Mouse (Mus musculus) lung, adult 2 months (tissue): ENCODE results near the gene Ranbp1. TPM values are rescaled to one million over a fixed set of nuclear protein-coding genes. Genes with fewer than 3 reads are reported as not detected.

Source experiments
- DNase-seq: peaks from one replicate; pipeline ENCODE4 v3.0.0; 2022
- H3K4me1 ChIP-seq: fragments of 200-500 bp; 2 replicates; pipeline ENCODE4 v1.6.1; 2011; ENCODE audit warnings: low read length; ENCODE audit not compliant: control insufficient read depth, insufficient read depth
- H3K4me3 ChIP-seq: fragments of 200-500 bp; replicated peaks from 2 replicates; pipeline ENCODE3; 2011; ENCODE audit warnings: low read depth, mild to moderate bottlenecking, control low read depth, low read length; ENCODE audit errors: extremely low read depth
- CTCF ChIP-seq: fragments of 200-500 bp; IDR thresholded peaks from 2 replicates; pipeline ENCODE4 v1.5.1; 2011; ENCODE audit warnings: mild to moderate bottlenecking, low read length, control low read depth; ENCODE audit not compliant: insufficient read depth
- POLR2A ChIP-seq: fragments of 200-500 bp; IDR thresholded peaks from 2 replicates; pipeline ENCODE4 v1.6.1; 2011; ENCODE audit warnings: low read depth, mild to moderate bottlenecking, control low read depth, low read length, borderline replicate concordance; ENCODE audit errors: extremely low read depth
- WGBS: fragments of 180-500 bp; shearing (Covaris S2); methylation state at CpG from one replicate; pipeline ENCODE4 v1.1.7; 2018; 5-methylcytosine and 5-hydroxymethylcytosine counted together
- polyA plus RNA-seq: library from polyadenylated mRNA; depleted of rRNA; stranded (reverse); fragments of >200 nt; gene quantifications from 2 replicates; pipeline ENCODE4 v1.2.3, GENCODE M21; 2012

Ranbp1 gene
- polyA plus RNA-seq, 1 experiment: 31.5 TPM

DNA sequence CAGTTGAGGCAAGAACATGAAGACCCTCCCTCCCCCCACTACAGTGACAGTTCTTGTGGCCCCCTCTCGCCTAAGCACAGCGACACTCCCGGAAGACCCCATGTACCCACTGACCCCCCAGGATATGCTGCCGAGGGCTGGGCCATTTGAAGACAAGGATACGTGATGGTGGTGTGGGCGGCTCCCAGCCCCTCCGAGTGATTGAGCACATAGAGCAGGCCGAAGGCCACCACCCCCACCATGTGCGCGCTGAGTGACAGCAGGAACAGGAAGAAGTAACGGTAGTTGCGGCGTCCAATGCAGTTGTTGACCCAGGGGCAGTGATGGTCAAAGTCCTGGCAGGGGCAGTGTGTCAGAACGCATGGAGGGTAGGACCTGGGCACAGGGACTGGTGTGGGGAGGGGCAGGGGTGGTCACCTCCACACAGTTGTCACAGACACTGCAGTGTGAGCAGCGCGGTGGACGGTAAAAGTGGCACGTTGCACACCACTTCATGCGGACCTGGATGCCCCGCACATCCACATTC lies 20.6 kb downstream of the Ranbp1 start:
- WGBS: 92% methylated on average over 20 of the region's 20 CpGs
- no peak for DNase-seq
- Histone ChIP-seq H3K4me1 (peaks cover 3% of the 10 kb centered on the region), H3K4me3 (no peak overlapping the region)
- TF ChIP-seq POLR2A (no peak), CTCF (no peak)

DNA sequence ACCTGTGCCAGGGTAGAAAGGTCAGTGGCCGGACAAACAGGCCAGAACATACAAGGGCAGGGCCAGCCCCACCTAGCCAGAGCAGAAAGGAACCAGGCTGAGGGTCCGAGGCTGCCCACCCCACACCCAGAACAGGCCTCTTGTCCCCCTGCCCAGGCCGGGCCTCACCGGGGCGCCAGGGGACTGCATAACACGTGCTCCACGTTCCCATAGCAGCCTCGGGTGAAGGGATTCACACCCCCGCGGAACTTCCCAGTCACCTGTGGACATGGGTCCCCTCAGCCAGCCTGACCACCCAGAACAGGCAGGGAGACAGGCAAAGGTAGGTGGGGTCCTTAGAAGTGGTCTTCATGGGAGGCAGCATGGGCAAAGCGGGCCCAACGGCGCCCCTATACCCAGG lies 21.3 kb downstream of the Ranbp1 start:
- no peak for DNase-seq
- peaks cover 3% of the 10 kb centered on the region for H3K4me1 ChIP-seq
- no peak overlapping the region for H3K4me3 ChIP-seq
- 93% methylated on average over 13 of the region's 13 CpGs for WGBS
- TF ChIP-seq CTCF (no peak), POLR2A (no peak)

DNA sequence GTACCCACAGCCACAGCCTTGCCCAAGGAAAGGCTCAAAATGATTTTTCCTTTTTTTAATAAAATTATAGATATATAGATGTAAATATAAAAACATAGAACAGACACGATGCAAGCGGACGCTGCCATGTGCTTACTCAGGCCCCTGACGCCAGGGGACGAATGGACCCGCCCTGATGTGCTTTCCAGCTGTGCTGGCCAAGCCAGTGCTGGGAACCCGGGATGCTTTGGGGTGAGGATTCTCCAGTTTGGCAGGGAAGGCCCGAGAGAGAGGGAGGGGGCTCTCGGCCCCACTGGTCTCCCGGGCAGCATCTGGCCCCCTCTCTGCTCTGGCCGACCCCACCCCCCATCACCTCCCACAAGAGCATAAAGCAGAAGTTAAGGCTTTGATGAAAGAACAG lies 26.3 kb downstream of the Ranbp1 start:
- Histone ChIP-seq H3K4me3 (no peak overlapping the region), H3K4me1 (no peaks in the 10 kb centered on the region)
- DNase-seq: no peak
- TF ChIP-seq CTCF (no peak), POLR2A (no peak)
- WGBS: 76% methylated on average over 11 of the region's 11 CpGs

DNA sequence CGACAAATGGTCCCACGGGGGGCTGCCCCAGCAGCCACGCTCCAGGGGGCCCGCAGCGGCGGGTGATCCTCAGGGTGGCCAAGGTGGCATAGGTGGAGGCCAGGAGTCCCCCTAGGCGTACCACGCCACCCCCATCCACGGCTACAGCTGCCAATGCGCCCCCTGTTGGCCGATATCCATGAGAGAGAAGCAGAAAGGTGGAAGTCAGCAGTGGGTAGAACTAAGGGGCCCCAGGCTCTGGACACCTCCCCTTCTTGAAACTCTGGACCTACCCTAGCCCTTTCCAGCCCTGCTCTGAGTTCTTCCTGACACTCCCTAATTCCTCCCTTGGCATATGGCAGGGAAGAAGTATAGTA lies 27.0 kb downstream of the Ranbp1 start:
- no peak for DNase-seq
- no peak for TF ChIP-seq POLR2A
- no peak for TF ChIP-seq CTCF
- H3K4me3 ChIP-seq: no peak overlapping the region
- no peaks in the 10 kb centered on the region for H3K4me1 ChIP-seq
- 81% methylated on average over 11 of the region's 11 CpGs for WGBS

DNA sequence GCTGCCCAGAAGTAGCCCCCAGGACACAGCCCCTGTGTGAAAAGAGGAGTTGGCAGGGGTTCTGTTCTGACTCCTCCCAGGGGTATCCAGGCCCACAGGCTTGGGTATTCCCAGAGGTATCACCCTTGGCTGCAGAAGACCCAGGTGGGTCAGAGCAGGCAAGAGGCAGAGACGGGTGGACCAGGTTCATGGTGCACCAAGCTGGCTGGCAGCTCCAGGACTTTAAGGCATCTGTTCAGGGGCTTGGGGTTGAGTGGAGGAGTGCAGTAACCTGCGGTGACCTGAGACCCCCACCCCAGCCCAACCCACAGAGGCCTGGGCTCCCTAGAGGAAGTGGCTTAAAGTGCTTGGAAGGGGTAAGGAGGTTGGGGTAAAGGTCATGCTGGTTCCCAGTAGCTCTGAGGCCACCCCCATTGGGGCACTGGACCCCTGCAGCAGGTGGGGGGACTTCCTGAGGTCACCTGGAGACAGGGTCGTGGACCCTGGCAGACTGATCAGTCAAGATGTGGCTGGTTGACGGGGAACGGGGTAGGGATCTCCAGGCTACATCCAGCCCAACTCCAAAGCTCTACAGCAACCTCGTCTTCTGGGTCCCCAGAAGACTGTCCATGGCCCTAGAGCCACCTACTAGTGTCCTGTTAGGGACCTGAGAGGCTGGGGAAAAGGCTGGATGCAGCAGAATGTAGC lies 27.5 kb downstream of the Ranbp1 start:
- 88% methylated on average over 6 of the region's 6 CpGs for WGBS
- TF ChIP-seq POLR2A: no peak
- TF ChIP-seq CTCF: no peak
- H3K4me3 ChIP-seq: no peak overlapping the region
- no peaks in the 10 kb centered on the region for H3K4me1 ChIP-seq
- DNase-seq: no peak

DNA sequence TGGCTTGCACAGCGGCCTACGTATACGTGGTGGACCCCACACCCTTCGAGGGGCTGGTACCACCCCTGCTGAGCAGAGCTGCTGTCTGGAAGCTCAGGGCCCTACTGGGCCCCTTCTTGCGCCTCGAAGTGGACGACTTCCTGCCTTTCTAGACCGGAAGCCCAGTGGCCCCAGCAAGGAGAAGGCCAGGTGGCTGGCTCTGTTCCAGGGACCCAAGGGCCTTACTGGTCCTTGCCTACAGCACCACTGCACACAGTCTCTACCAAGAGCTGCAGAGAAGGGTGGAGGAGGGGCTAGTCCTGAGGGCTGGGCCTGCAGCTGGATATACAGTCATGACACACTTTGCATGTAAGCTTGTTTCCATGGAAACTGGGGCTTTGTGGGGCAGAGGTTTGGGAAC lies 28.5 kb downstream of the Ranbp1 start:
- no peaks in the 10 kb centered on the region for H3K4me1 ChIP-seq

DNA sequence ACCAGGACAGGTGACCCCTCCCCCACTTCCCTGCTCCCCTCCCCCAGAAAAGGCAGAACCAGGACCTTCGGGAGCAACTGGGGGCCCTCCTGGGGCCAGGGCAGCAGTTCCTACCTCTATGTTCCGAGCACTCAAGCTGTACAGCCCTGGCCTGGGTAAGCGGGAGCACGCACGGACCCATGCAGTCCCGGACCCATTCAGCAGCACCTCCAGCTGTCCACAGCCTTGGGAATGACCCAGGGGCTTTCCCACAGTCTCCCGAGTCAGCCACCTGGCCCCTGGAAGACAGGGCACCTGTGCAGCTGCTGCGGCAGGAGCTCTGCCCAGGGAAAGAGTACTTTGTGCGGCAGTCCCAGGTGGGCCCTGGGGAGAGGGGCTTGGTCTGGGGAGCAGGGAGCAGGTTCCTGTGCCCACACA lies 29.9 kb downstream of the Ranbp1 start:
- no peaks in the 10 kb centered on the region for H3K4me1 ChIP-seq
- TF ChIP-seq CTCF: no peak
- no peak for TF ChIP-seq POLR2A
- DNase-seq: no peak
- no peak overlapping the region for H3K4me3 ChIP-seq
- WGBS: 70% methylated on average over 9 of the region's 9 CpGs

More for the DNA sequence above, 28.5 kb downstream of the Ranbp1 start:
- no peak overlapping the region for H3K4me3 ChIP-seq
- DNase-seq: no peak
- WGBS: 26% methylated on average over 8 of the region's 8 CpGs
- no peak for TF ChIP-seq CTCF
- no peak for TF ChIP-seq POLR2A

DNA sequence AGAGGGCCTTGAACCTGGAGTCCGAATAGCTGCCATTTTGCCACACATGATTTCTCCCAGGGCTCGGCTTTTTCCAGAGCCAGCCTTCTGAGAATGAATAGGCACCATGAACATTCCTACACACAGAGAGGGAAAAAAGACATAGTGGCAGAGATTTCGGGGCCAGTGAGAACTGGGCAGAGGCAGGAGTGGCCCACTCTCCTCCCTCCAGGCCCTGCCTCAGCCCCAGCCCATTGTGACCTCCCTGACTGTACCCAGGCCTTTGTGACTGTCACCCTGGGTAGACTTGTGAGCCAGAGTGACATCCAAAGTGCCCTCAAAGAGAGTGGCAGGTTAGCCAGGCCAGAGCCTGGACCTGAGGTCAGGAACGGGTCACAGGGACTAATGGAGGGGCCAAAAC lies 31.0 kb downstream of the Ranbp1 start, which contains the start of gene Ccdc188:
Gene Ccdc188 (plus strand): TSS at position 301 of the 400 bp plus-strand sequence.
- no peaks in the 10 kb centered on the region for H3K4me1 ChIP-seq
- WGBS: 93% methylated on average over 4 of the region's 4 CpGs
- no peak for TF ChIP-seq POLR2A
- no peak for DNase-seq
- H3K4me3 ChIP-seq: no peak within 1 kb of the TSS

DNA sequence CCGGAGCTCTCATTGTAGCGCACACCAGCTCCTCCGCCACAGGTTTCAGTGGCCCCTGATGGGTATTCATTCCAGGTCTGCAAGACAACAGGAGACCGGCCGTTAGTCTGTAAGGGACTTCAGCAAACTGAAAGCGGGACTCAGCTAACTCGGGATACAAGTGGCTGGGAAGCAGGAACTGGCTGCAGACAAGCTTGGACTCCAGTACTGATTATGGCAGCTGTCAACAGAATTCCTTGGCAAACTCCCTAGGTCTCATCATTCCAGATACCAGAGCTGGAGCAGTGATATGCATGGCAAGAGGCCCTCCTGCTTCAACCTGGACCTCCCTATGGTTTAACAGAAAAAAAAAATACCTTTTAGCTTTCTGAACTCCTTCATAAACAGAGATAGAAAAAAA lies 33.7 kb downstream of the Ranbp1 start:
- no peak for DNase-seq
- H3K4me1 ChIP-seq: no peaks in the 10 kb centered on the region
- TF ChIP-seq CTCF (no peak), POLR2A (no peak)
- no peak overlapping the region for H3K4me3 ChIP-seq
- 64% methylated on average over 7 of the region's 7 CpGs for WGBS

DNA sequence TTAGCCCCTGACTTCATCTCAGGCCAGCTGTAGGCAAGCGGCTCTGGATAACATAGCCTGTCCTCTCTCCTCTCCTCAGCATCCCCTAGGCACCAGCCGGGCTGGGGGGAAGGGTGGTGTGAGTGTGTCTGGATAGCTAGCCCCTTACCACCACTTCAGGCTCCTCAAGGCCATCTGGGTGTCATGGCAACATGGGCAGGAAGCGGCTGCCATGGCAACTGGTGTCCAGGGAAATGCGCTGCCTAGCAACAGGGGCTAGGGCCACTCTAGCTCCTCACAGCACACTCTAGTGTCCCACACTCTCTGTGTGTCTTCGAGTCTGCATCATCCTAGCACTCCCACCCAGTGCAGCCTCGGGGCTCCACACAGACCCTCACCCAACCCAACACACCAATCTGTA lies 34.8 kb downstream of the Ranbp1 start:
- no peak overlapping the region for H3K4me3 ChIP-seq
- 53% methylated on average over 6 of the region's 6 CpGs for WGBS

More for the DNA sequence above, 34.8 kb downstream of the Ranbp1 start:
- DNase-seq: no peak
- no peak for TF ChIP-seq CTCF
- no peak for TF ChIP-seq POLR2A
- H3K4me1 ChIP-seq: no peaks in the 10 kb centered on the region
